ENCODE assay signal across 28 mouse cellular contexts in the genomic region with DNA sequence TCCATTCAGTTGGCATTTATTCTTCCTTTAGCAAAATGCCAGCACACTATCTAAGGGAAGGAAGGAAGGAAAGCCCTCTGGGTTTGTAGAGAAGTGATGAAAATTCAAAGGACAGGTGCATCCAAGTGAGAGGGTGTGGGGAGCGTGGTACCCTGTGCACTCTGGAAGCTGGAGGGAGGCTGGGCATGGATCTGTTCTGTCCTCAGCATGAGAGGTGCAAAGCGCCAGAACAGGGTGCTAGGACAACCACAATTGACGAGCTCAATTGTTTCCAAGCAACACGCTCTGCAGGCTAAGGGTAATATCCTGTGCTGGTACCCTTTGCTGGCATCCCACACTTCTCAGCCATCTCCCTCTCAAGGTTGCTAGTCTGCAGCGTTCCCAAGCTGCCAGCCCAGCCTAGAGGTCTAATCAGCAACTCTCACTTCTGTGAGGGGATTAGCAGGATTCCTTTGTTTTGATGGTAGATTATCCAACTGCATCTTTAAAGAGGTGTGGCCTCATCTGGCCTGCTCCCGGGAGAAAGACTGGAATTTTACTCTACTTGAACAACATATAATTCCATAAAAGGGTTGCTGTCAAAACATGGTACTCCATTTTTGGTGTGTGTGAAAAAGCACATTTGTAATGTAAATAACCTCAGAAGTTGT.
DNase-seq lines count a peak whose midpoint lies in the region; ATAC-seq and TF ChIP-seq lines count a peak whose summit lies in the region.
"Had no signal": no experiment of that assay in that cellular context is flagged by ENCODE, and none has a peak within 500 bp of the region (broad histone marks: within the 10 kb centered on the region; RNA-seq: fewer than 3 reads in every experiment).

No protein-coding gene starts in this region.

- 56% methylated on average over 6 of the region's 6 CpGs for WGBS in kidney, postnatal 0 days
- 32% methylated on average over 6 of the region's 6 CpGs for WGBS in forebrain, embryonic 10.5 days
- 13% methylated on average over 6 of the region's 6 CpGs for WGBS in forebrain, embryonic 12.5 days
- WGBS in forebrain, postnatal 0 days: 14% methylated on average over 6 of the region's 6 CpGs
- WGBS in intestine, embryonic 16.5 days: 58% methylated on average over 6 of the region's 6 CpGs

- no peak overlapping the region for H3K4me3 ChIP-seq in kidney, postnatal 0 days (replicated peaks; ENCODE audit: low read depth, low read length)
- H3K4me3 ChIP-seq in forebrain, embryonic 10.5 days: no peak overlapping the region
- no peak overlapping the region for H3K4me3 ChIP-seq in forebrain, embryonic 12.5 days (replicated peaks)
- no peak overlapping the region for H3K4me3 ChIP-seq in forebrain, postnatal 0 days (ENCODE audit: low read depth, low read length)
- no peak overlapping the region for H3K4me3 ChIP-seq in intestine, embryonic 16.5 days (ENCODE audit: low read length)
- H3K4me3 ChIP-seq: embryonic facial prominence, embryonic 12.5 days; heart, embryonic 13.5 days; hindbrain, embryonic 10.5 days; kidney, embryonic 15.5 days; layer of hippocampus, adult 2 months; limb, embryonic 13.5 days; lung, embryonic 15.5 days; megakaryocyte, embryonic 14.5 days had no signal

- no peak overlapping the region for H3K4me2 ChIP-seq in kidney, postnatal 0 days (ENCODE audit: low read length)
- no peak overlapping the region for H3K4me2 ChIP-seq in forebrain, embryonic 12.5 days
- H3K4me2 ChIP-seq in forebrain, postnatal 0 days (ENCODE audit: low read depth): no peak overlapping the region
- H3K4me2 ChIP-seq in intestine, embryonic 16.5 days (ENCODE audit: low read depth, low read length): no peak overlapping the region
- H3K4me2 ChIP-seq: embryonic facial prominence, embryonic 12.5 days; heart, embryonic 13.5 days; kidney, embryonic 15.5 days; limb, embryonic 13.5 days; liver, embryonic 11.5 days; lung, embryonic 15.5 days had no signal

- no peak for ATAC-seq in kidney, postnatal 0 days (replicated peaks; ENCODE audit: low FRiP score, low read depth)
- peak; percentile 57; the same call in 1 of the 2 replicates for ATAC-seq in forebrain, embryonic 12.5 days (ENCODE audit: low FRiP score)
- peak; percentile 58 for ATAC-seq in forebrain, postnatal 0 days
- ATAC-seq in intestine, embryonic 16.5 days: no peak

- no peak overlapping the region for H3K27ac ChIP-seq in kidney, postnatal 0 days
- peak overlapping the region; percentile 3; the same call in 1 of the 2 replicates for H3K27ac ChIP-seq in forebrain, embryonic 10.5 days
- H3K27ac ChIP-seq in forebrain, embryonic 12.5 days: 0 out of 2 replicates have a peak overlapping the region, but pooled peaks have one; percentile 25
- H3K27ac ChIP-seq in forebrain, postnatal 0 days (ENCODE audit: low read depth, low read length): peak overlapping the region; percentile 64; the same call in 1 of the 2 replicates
- H3K27ac ChIP-seq in intestine, embryonic 16.5 days (ENCODE audit: low read length): no peak overlapping the region
- H3K27ac ChIP-seq: embryonic facial prominence, embryonic 12.5 days; heart, embryonic 13.5 days; hindbrain, embryonic 10.5 days; kidney, embryonic 15.5 days; layer of hippocampus, adult 2 months; limb, embryonic 13.5 days; lung, embryonic 15.5 days had no signal

- H3K27me3 ChIP-seq in kidney, postnatal 0 days (ENCODE audit: insufficient read depth, low read length): no peaks in the 10 kb centered on the region
- H3K27me3 ChIP-seq in forebrain, embryonic 10.5 days (ENCODE audit: poor library complexity, severe bottlenecking): no peaks in the 10 kb centered on the region
- H3K27me3 ChIP-seq in forebrain, embryonic 12.5 days: no peaks in the 10 kb centered on the region
- H3K27me3 ChIP-seq in forebrain, postnatal 0 days (ENCODE audit: insufficient read depth, low read length): no peaks in the 10 kb centered on the region
- H3K27me3 ChIP-seq in intestine, embryonic 16.5 days (replicated peaks; ENCODE audit: control insufficient read depth, insufficient read depth, low read length): peaks cover 2% of the 10 kb centered on the region; the same call in 1 of the 2 replicates
- H3K27me3 ChIP-seq: embryonic facial prominence, embryonic 12.5 days; heart, embryonic 13.5 days; kidney, embryonic 15.5 days; limb, embryonic 13.5 days; lung, embryonic 15.5 days had no signal

- no peak overlapping the region for H3K9ac ChIP-seq in kidney, postnatal 0 days (ENCODE audit: low read depth, low read length)
- peak overlapping the region; percentile 29; the same call in 1 of the 2 replicates for H3K9ac ChIP-seq in forebrain, embryonic 12.5 days
- peak overlapping the region; percentile 10; the same call in 1 of the 2 replicates for H3K9ac ChIP-seq in forebrain, postnatal 0 days
- H3K9ac ChIP-seq in intestine, embryonic 16.5 days (ENCODE audit: low read depth, low read length): no peak overlapping the region
- H3K9ac ChIP-seq: embryonic facial prominence, embryonic 12.5 days; heart, embryonic 13.5 days; kidney, embryonic 15.5 days; limb, embryonic 13.5 days; lung, embryonic 15.5 days had no signal

- H3K4me1 ChIP-seq in kidney, postnatal 0 days (replicated peaks; ENCODE audit: insufficient read depth, low read length): 0 out of 2 replicates have a peak, but pooled peaks cover 6% of the 10 kb centered on the region
- H3K4me1 ChIP-seq in forebrain, embryonic 10.5 days: peaks cover 24% of the 10 kb centered on the region
- H3K4me1 ChIP-seq in forebrain, embryonic 12.5 days: peaks cover 12% of the 10 kb centered on the region
- H3K4me1 ChIP-seq in forebrain, postnatal 0 days (ENCODE audit: insufficient read depth): peaks cover 16% of the 10 kb centered on the region
- 0 out of 2 replicates have a peak, but pooled peaks cover 5% of the 10 kb centered on the region for H3K4me1 ChIP-seq in intestine, embryonic 16.5 days (ENCODE audit: control insufficient read depth, insufficient read depth, low read length)
- H3K4me1 ChIP-seq: megakaryocyte, embryonic 14.5 days had no signal

- no peak for TF ChIP-seq CTCF in kidney, postnatal 0 days (IDR thresholded peaks at IDR 0.05; ENCODE audit: low read depth)
- TF ChIP-seq CTCF in forebrain, postnatal 0 days (IDR thresholded peaks at IDR 0.05; ENCODE audit: low read depth): no peak

- no peaks in the 10 kb centered on the region for H3K9me3 ChIP-seq in kidney, postnatal 0 days (replicated peaks; ENCODE audit: low read length)
- no peaks in the 10 kb centered on the region for H3K9me3 ChIP-seq in forebrain, embryonic 10.5 days
- H3K9me3 ChIP-seq in forebrain, embryonic 12.5 days: no peaks in the 10 kb centered on the region
- 0 out of 2 replicates have a peak, but pooled peaks cover 4% of the 10 kb centered on the region for H3K9me3 ChIP-seq in forebrain, postnatal 0 days (ENCODE audit: low read length)
- H3K9me3 ChIP-seq in intestine, embryonic 16.5 days (ENCODE audit: control insufficient read depth, low read length): no peaks in the 10 kb centered on the region
- H3K9me3 ChIP-seq: embryonic facial prominence, embryonic 12.5 days; heart, embryonic 13.5 days; hindbrain, embryonic 10.5 days; kidney, embryonic 15.5 days; limb, embryonic 13.5 days; lung, embryonic 15.5 days had no signal

- H3K36me3 ChIP-seq in kidney, postnatal 0 days (ENCODE audit: insufficient read depth, low read length): no peaks in the 10 kb centered on the region
- H3K36me3 ChIP-seq in forebrain, embryonic 10.5 days (replicated peaks): no peaks in the 10 kb centered on the region
- H3K36me3 ChIP-seq in forebrain, embryonic 12.5 days (replicated peaks): no peaks in the 10 kb centered on the region
- H3K36me3 ChIP-seq in forebrain, postnatal 0 days (ENCODE audit: insufficient read depth): no peaks in the 10 kb centered on the region
- H3K36me3 ChIP-seq in intestine, embryonic 16.5 days (ENCODE audit: control insufficient read depth, insufficient read depth, low read length): no peaks in the 10 kb centered on the region
- H3K36me3 ChIP-seq: embryonic facial prominence, embryonic 12.5 days; heart, embryonic 13.5 days; hindbrain, embryonic 10.5 days; kidney, embryonic 15.5 days; limb, embryonic 13.5 days; lung, embryonic 15.5 days had no signal

- DNase-seq in kidney, postnatal 0 days (ENCODE audit: low spot score): peak; percentile 72
- no peak for DNase-seq in kidney, adult 11 months
- no peak for DNase-seq in forebrain, embryonic 10.5 days (ENCODE audit: extremely low spot score, low spot score)
- peak; percentile 42 for DNase-seq in forebrain, postnatal 0 days
- no peak for DNase-seq in adrenal gland, postnatal 36 days
- DNase-seq in frontal cortex, postnatal 14 days (ENCODE audit: low spot score in 2 of 2): no peak
- DNase-seq: adrenal gland, adult 2 months; B cell, adult 2 months; cerebellum, adult 9-10 months; embryo, embryonic 11 days; heart, postnatal 14 days; kidney, adult 18-20 months; kidney, postnatal 36 days; lung, postnatal 4 days; right cerebral cortex, adult 18-20 months; spleen, adult 18-20 months; thymus, postnatal 14 days had no signal

Comparison
In these comparisons a context has a peak if more than half of its experiments do, and no peak if none do; other contexts are left out.
1. DNase-seq: peak in kidney, postnatal 0 days (single experiment) and forebrain, postnatal 0 days (single experiment); none in kidney, adult 11 months (single experiment), forebrain, embryonic 10.5 days (single experiment), adrenal gland, postnatal 36 days (0 of 2) and frontal cortex, postnatal 14 days (0 of 2).
2. ATAC-seq: peak in forebrain, embryonic 12.5 days (single experiment) and forebrain, postnatal 0 days (single experiment); none in kidney, postnatal 0 days (single experiment) and intestine, embryonic 16.5 days (single experiment).
3. H3K27ac ChIP-seq: peak in forebrain, embryonic 10.5 days (single experiment), forebrain, embryonic 12.5 days (single experiment) and forebrain, postnatal 0 days (single experiment); none in kidney, postnatal 0 days (single experiment) and intestine, embryonic 16.5 days (single experiment).
4. H3K9ac ChIP-seq: peak in forebrain, embryonic 12.5 days (single experiment) and forebrain, postnatal 0 days (single experiment); none in kidney, postnatal 0 days (single experiment) and intestine, embryonic 16.5 days (single experiment).